Comparison of ENCODE assay signal across 26 mouse cellular contexts in the genomic region with DNA sequence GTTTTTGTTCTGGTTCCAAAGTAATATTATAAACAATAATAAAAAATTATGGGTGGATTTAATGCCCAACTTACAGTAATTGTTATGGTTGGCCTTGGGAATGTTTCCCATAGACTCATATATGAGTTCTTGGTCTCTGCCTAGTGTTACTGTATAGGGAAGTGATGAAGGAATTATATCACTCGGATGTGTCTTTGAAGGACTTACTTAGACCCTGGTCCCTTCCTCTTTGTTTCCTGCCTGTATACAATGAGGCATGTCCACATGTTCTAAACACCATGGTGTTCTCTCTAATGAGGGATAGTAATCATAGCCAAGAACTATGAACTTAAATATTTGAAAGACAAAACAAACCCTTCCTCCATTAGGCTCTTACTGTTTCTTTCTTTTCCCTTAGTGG.
"Had no signal": no experiment of that assay in that cellular context is flagged by ENCODE, and none has a peak within 500 bp of the region (broad histone marks: within the 10 kb centered on the region; RNA-seq: fewer than 3 reads in every experiment).

No protein-coding gene starts in this region.

- H3K27ac ChIP-seq: gastrocnemius, adult 2 months; heart, embryonic 10.5 days; hindbrain, embryonic 10.5 days; hindbrain, embryonic 12.5 days; hindbrain, embryonic 14.5 days; intestine, embryonic 15.5 days; kidney, postnatal 0 days; layer of hippocampus, adult 2 months; left cerebral cortex, adult 2 months; limb, embryonic 13.5 days had no signal

- H3K4me2 ChIP-seq: heart, embryonic 12.5 days; hindbrain, embryonic 12.5 days; hindbrain, embryonic 14.5 days; intestine, embryonic 15.5 days; limb, embryonic 13.5 days; liver, embryonic 11.5 days had no signal

- H3K27me3 ChIP-seq: heart, embryonic 12.5 days; hindbrain, embryonic 12.5 days; intestine, embryonic 15.5 days; limb, embryonic 13.5 days had no signal

- ATAC-seq: forebrain, embryonic 16.5 days; hindbrain, embryonic 16.5 days; inflammation-experienced regulatory T-cells, adult 6 months; intestine, embryonic 15.5 days; intestine, postnatal 0 days had no signal

- H3K9ac ChIP-seq: heart, embryonic 12.5 days; hindbrain, embryonic 12.5 days; hindbrain, embryonic 14.5 days; intestine, embryonic 15.5 days; limb, embryonic 13.5 days had no signal

- H3K4me3 ChIP-seq: gastrocnemius, adult 2 months; heart, embryonic 10.5 days; heart, embryonic 12.5 days; hindbrain, embryonic 10.5 days; hindbrain, embryonic 12.5 days; intestine, embryonic 15.5 days; layer of hippocampus, adult 2 months; left cerebral cortex, adult 2 months; limb, embryonic 13.5 days had no signal

- DNase-seq: gastrocnemius, adult 2 months; gastrocnemius, postnatal 10 days; gastrocnemius, postnatal 25 days; heart, adult 18-20 months; heart, postnatal 10 days; heart, postnatal 4 days; kidney, adult 18-20 months; kidney, adult 9 months; kidney, postnatal 14 days; kidney, postnatal 36 days; liver had no signal

- H3K36me3 ChIP-seq: heart, embryonic 10.5 days; heart, embryonic 12.5 days; hindbrain, embryonic 10.5 days; hindbrain, embryonic 12.5 days; intestine, embryonic 15.5 days; limb, embryonic 13.5 days had no signal

- H3K4me1 ChIP-seq: hindbrain, embryonic 10.5 days; hindbrain, embryonic 12.5 days; intestine, embryonic 15.5 days; limb, embryonic 13.5 days had no signal

- H3K9me3 ChIP-seq: heart, embryonic 10.5 days; heart, embryonic 12.5 days; hindbrain, embryonic 10.5 days; hindbrain, embryonic 12.5 days; intestine, embryonic 15.5 days; limb, embryonic 13.5 days had no signal
